11 mouse cellular contexts compared by ENCODE assay signal in the genomic region with DNA sequence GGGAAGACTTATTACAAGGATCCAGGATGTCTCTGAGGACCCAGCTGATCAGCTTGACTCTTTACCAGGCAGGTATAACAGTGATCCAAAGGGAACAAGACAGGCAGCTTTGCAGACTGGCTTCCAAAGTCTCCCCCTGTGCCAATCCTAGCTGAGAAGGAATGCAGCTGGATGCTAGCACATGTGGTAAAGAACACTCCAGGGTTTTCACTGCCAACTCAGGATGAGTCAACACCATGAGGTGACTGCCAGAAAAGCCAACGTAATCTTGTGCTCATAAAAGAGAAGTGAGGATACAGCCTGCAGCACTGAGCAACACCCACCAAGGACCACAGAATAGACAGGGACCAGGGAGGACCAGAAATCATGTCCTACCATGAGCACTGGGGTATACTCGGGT.
DNase-seq lines count a peak whose midpoint lies in the region; ATAC-seq and TF ChIP-seq lines count a peak whose summit lies in the region.
"Had no signal": no experiment of that assay in that cellular context is flagged by ENCODE, and none has a peak within 500 bp of the region (broad histone marks: within the 10 kb centered on the region; RNA-seq: fewer than 3 reads in every experiment).

No protein-coding gene starts in this region.

- no peak overlapping the region for H3K27ac ChIP-seq in gastrocnemius, adult 2 months

- TF ChIP-seq CTCF in gastrocnemius, adult 2 months (IDR thresholded peaks at IDR 0.05): no peak

- H3K4me3 ChIP-seq in gastrocnemius, adult 2 months: no peak overlapping the region

- intact Hi-C loops in gastrocnemius, adult 2 months (cut with DNase I): no loop called here
- intact Hi-C loops in left cerebral cortex, postnatal 25 days (cut with DNase I): no loop called here

- peak; percentile 34 for DNase-seq in gastrocnemius, adult 2 months
- DNase-seq in gastrocnemius, postnatal 4 days (ENCODE audit: low spot score in 2 of 2): no peak
- DNase-seq in 3T3-L1 (ENCODE audit: low read depth, low spot score): peak; percentile 99
- DNase-seq in frontal cortex, adult 2 months (ENCODE audit: extremely low spot score in 1 of 2, low spot score in 1 of 2): peak; percentile 68 to 82
- DNase-seq in left cerebral cortex, postnatal 25 days (ENCODE audit: low spot score in 2 of 2): peak; percentile 49 to 94
- no peak for DNase-seq in thymus, postnatal 4 days
- DNase-seq in kidney, postnatal 10 days: no peak
- DNase-seq: kidney, postnatal 25 days; thymus, postnatal 25 days had no signal

- no peak for ATAC-seq in CD4-positive, CD25-positive, alpha-beta regulatory T cell, adult 4 months
- ATAC-seq: activated CD4-positive, CD25-positive, alpha-beta regulatory T cell, adult 4 months had no signal

Comparison
In these comparisons a context has a peak if more than half of its experiments do, and no peak if none do; other contexts are left out.
1. DNase-seq: peak in gastrocnemius, adult 2 months (single experiment), 3T3-L1 (single experiment), frontal cortex, adult 2 months (2 of 2) and left cerebral cortex, postnatal 25 days (2 of 2); none in gastrocnemius, postnatal 4 days (0 of 2), thymus, postnatal 4 days (single experiment) and kidney, postnatal 10 days (single experiment).